Mouse (Mus musculus) embryo, embryonic 11.5 days (tissue): ENCODE results near the gene Uqcc2.
A peak's percentile ranks its signal among the peaks of the same experiment; 100 is the strongest.

Experiments used
- DNase-seq: peaks from one replicate; pipeline ENCODE4 v3.0.0-alpha.2; 2012; ENCODE audit warnings: low read depth, low spot score

Uqcc2 gene

DNA sequence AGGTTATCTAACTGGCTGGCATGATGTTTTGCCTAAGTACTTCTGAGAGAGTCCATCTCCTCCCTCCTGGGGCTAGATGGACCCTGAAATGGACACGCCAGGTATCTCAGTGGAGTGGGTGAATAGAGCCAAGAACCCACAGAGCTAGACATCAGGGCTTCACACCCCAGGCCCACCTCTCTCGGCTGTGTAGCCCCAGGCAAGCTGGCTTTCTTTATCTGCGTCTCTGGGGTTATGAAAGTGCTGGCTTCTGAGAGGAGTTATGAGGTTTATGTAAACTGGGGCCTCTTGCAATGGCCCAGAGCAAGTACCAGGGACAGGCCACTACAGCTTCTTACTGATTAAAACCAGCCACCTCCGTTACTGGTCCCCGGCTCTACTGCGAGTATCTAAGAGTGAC lies 21.2 kb upstream of the Uqcc2 start:
- DNase-seq = no peak

DNA sequence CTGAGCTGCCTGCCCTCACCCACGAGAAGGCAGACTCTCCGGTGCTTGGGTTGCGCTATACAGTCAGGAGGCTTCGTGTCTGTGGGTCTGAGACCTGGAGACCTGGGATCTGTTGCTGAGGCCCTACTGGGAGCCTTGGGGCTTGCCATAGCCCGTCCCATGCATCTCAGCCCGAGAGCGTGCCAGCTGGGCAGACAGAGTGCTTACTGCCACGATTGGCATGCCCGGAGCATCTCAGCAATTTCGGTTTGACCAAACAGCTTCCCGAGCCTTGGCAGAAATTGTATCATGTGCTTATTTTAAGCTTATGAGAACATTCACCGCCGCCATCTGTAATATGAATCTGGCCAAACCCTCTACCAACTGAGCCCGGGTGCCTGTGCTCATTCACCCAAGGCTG lies 20.5 kb upstream of the Uqcc2 start:
- no peak for DNase-seq

DNA sequence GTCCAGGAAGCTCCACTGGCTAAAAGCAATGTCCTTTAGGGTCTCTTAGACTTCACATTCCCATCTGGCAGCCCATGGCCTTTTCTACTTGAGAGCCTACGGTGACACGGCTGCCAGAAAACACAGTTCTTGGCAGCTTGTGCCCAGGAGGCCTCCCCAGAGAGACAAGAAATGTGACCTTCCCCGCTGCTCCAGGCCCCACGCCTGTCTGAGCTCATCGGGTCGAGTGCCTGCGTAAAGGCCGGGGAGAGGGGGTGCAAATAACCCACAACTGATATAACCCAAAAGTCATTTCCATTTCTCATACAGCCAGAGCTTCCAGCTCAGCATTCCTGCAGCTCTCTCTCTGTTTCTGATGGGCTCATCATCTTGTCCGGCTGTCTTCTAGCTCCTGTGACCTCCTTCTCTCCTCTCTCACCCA lies 20.1 kb upstream of the Uqcc2 start:
- DNase-seq = no peak

DNA sequence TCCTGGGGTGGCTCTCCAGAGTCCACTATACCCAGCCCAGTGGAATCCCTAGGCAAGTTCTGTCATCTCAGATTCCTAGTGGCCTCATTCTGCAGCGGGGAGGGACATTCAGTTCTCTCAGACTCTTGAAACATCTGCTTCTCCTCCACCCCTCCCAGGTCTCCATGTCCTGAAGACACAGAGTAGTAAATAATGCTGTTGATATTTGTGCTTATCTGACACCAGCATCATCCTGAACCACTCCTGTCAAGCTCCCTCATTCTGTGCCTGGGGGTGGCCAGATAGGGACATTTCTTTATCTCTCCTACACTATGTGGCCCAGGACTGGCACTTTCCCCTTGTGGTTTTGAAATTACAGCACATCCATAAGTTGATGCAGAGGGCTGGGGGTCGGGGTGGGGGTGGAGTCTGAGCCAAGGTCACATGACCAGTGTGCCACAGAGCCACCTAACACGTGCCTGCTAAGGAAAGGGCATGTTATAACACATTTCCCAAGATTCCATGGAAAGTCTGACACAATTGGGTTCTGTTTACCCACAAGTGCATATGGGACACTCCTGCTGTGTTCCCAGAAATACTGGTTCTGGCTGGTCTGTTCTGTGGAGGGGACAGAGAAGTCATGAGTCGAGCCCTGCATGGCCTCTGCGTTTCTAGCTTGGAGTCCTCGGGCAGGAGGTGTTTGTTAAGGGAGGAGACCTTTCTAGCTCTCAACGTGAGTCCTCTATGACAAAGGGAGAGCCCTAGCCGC lies 19.4 kb upstream of the Uqcc2 start:
- DNase-seq = no peak

DNA sequence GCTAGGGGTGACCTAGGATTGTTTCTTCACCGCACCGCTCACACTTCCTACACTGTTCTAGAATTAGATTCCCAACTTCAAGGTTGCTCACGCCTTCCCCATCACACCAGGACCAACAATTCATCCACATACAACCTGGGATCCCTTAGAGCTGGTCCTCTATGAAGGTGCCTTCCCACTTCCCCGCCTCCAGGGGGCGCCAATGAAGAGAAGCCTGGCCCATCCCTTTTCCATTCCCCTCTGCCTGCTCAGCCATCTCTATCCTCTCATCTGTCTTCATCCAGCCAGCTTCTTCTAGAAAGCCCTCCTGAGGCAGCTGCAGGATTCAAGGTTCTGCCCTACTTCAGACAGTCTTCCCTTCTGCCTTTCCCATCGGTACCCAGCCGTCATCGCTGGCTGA lies 17.7 kb upstream of the Uqcc2 start:
- DNase-seq = no peak

DNA sequence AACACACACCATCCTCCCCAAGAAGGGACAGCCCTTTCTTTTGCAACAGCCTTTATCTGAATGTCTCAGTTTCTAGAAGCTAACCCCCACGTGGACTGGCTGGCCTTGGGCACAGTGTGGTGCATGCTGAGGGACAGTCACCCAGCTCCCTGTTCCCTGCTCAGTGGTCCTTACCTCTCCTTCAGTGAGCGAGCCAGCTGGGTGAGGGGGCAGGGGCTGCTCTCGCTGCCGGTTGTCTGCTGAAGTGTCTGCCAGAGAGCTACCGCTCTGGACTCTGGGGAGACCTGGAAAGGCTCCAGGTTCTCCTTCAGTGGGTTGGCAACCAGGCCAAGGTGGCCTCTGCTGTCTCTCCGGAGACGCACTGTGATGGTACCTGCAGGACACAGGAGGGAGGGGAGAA lies 17.2 kb upstream of the Uqcc2 start:
- no peak for DNase-seq

DNA sequence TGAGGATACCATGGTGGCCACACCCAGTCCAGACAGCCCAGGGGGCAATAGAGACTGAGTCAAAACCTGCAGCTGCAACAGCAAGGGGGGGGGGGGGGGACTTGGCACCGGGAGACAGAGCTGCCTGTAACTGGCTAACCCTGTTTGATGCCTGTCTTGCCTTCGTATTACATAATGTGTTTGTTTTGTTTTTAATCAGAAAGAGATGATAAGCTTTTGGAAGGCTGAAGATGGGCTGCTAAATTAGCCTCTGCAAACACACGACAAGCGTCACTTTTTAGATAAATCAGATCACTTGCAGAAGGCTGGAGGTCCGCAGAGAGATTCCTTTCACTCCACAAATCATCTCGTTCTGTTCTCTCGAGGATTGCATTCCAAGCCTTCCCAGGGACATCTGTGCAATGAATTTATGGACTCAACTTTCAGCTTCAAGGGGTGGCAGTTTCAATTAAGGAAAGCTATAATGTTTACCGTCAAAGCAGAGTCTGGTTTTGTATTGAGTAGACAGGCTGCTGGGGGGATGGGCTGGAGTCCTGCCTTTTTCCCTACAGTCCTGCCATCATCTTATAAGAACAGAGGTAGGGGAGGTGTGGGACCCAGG lies 12.7 kb upstream of the Uqcc2 start:
- DNase-seq = peak; percentile 49

DNA sequence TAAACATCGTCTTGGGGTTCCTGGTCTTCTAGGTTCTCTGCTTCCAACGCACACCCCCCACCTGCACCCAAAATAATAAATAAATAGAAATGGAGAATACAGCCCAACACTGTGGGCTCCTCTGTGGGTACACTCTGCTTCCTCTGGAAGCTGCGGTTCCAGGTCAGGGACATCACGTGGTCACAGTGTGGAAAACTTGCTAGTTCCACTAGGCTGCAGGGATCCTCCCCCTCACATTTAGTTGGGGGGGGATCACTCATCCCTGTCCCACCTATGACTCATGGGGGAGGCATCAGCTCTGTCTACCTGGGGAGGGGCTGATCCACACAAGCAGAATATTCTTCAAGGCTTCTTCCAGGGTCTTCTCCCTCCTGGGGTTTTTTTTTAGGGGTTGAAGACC lies 10.4 kb upstream of the Uqcc2 start:
- DNase-seq = no peak

DNA sequence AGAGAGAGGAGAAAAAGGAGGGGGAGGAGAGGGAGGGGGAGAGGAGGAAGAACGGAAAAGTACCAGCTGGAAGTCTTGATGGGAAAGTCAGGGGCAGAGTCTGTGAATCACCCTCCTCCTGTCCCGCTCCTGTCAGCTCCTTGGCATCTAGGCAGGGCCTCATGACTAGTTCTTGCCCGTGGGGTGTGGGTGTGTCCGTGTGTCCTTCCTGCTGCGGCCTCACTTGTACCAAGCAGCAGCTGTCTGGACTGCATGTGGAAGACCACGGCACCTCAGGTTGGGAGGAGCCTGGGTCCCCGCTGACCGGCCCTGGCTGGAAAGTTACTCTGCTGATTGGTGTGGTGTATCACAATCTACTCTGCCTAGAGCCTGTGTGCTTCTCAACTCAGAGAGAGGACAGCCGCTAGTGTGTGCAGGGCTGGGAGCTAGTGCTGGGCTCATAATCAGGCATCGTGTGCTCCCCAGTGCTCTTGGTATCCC lies 8.3 kb upstream of the Uqcc2 start:
- no peak for DNase-seq

DNA sequence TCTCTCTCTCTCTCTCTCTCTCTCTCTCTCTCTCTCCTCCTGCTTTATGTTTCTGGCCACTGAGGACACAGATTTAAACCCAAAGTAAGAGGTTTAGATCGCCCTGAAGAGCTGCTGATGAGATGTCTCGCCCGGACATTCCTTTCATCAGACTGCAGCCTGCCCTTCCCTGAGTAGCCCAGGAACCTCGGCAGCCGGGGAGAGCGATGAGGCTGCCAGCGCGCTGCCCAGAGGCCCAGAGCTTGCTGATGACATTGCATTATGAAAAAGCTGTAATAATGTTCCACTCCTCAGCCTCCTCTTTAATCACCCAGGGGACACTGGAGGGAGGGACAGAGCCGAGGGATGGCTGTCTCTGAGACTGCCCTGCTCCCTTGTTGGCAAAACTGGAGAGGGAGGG lies 6.5 kb upstream of the Uqcc2 start:
- DNase-seq = no peak

DNA sequence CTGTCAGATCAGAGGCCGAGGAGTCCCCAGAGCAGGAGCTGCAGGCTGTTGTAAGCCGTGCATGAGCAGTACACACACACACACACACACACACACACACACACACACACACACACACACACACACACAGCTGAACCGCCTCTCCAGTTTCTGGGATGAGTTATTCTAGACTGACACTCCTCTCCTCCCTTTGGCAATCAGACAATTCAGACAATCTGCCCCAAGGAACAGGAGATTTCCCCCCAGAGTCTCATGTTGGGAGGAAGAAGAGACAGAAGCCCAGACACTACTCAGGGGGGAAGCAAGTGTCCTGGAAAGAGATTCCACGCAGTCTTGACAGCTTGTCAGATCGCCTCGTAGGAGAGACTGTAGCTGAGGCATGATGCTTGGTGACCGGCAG lies 5.6 kb upstream of the Uqcc2 start:
- no peak for DNase-seq

DNA sequence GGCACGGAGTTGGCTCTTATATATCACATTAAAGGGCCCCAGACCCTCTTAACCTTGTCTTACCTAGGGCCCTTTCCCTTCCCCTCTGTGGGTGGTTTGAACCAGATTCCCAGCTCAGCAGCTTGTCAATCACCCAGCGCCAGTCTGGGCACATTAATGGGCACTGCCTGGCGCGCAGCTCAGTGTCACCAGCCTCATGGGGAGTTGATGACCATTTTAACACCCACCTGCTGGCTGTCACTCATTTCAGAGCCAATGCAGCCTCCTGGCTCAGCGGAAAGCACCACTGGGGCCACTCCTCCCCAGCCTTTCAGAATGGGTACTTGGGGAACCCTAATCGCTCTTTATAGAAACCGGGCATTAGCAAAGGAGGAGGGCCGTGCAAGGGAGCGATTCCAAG lies 4.7 kb upstream of the Uqcc2 start:
- DNase-seq = no peak

DNA sequence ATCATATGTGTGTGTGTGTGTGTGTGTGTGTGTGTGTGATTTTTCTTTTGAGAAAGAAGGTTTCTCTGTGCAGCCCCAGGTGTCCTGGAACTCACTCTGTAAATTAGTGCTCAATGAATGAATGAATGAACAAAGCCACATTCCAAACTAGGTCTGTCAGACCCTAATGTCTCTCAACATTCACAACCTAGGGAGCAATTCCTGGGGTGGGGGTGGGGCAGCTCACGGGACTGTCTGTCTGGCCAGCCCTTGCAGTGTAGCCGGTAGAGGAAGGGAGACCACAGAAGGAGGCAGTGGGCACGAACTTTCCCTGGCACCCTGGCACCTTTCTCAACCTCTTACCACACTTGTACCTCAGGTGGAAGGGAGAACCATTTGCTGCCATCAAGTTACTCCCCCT lies 999 bp upstream of the Uqcc2 start:
- no peak for DNase-seq

DNA sequence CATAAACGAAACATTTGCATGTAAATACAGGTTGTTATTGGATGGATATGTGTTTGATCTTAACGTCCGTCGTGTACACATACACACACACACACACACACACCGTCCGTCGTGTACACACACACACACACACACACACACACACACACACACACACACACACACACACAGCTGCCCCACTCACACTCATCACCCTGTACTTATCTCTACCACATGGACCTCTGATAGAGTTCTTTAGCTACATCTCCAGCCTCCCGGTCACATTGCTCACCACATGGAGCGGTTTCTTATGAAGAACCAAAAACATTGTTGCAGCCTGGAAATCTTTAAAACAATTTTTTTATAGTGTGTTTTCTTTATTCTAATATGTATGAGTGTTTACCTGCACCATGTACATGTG lies 471 bp upstream of the Uqcc2 start:
- no peak for DNase-seq

DNA sequence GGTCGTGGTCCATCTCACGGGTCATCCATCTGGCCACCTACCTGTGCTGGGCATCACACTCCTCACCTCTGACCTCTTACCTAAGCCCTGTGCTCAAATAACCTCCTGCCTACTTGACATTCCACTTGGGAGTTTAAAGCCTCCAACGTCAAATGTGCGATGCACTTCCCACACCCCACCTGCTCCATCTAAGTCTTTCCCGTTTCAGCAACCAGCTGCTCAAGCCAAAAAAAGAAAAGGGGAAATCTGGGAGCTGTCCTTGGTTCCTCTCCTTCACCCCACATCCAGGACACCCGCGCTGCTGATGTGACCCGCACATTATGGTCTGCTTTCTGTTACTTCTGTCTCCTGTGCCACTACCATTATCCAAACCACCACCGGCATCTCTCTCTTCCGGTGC lies 1.5 kb downstream of the Uqcc2 start:
- DNase-seq = no peak

DNA sequence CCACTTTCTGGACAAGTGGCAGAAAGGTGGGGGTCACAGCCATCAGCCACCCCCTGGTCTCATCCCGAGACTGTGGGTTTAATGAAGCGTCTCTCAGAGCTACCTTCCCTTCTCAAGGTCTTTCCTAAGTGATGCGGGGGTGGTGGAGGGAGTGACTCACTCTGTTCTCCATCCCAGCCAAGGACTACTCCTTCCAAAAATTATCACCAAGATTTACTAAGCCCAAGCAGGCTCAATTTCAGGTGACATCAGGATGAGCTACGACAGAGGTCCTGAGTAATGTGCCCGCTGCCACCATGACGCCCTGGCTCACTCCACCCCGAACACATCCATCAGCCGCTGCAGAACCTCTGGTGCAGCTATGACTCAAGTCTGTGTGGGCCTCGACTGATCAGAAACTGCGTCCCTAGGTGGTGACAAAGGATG lies 2.5 kb downstream of the Uqcc2 start:
- DNase-seq = no peak

DNA sequence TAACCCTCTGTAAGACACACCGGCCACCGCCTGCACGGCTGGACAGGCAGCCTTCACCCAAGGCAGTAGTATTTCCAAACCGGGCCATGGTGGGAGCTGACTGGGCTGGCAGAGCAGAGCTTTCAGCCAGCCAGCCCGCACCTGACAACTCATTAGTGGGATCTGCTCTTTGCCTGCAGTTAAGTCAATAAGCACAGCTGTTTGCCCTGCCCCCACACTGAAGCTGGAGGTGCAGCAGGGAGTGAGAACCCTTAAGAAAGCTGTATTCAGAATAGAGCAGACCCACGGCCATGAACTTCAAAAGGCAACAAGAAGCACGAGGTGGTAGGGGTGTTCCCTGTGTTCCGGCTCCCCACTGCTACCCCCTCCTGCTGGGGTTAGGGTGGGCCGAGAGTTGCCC lies 3.5 kb downstream of the Uqcc2 start:
- DNase-seq = no peak

DNA sequence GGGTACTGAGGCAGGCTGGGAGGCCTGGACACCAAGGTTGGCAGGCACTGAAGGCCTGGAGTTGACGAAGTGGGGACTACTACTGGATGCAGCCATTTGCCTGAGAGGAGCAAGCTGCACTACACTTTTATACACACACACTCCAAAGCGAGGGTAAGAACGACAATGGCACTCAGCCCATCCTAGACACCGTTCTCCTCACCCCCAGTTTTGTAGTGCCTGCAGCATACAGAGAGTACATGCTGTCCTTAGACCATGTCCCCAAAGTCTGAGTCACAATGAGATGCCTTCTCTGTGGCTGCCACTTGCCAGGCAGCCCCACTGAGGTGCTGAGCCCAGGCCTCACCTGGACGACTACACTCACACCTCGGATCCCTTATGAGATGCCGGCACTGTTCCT lies 3.9 kb downstream of the Uqcc2 start:
- DNase-seq = no peak

DNA sequence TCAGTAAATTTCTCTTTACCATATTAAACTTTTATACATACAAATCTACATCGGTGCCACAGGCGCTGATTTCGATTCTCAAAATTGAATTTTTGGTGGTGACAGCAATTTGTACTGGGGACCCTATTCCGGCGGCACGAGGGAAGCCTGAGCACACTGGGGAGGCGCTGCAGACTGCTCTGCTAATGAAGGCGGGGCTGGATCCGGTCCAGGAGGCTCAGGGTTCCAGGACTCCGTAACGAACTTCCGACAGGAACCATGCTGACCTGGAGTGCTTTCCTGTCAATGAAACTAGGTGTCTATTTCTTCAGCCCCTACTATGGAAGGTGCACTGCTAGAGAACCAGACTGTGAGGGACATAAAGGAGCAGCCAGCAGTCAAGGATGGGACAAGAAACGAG lies 4.4 kb downstream of the Uqcc2 start:
- DNase-seq = no peak

DNA sequence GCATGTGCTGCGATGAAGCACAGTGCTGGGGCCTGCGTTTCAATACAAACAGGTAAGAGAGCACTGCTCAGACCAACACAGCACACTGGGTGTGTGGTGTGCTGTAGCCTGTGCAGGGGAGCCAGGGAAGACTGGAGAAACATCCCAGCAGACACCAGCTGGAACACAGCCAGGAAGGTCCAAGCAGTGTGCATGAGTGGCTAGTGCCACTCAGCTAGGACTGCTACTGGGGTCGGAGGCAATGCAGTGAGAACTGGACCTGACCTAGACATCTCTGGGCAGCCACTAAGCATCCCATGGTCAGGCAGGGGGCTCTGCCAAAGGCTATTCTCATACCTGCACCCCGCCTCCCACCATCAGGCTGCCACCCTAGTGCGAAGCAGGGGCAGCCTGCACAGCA lies 5.5 kb downstream of the Uqcc2 start:
- no peak for DNase-seq

DNA sequence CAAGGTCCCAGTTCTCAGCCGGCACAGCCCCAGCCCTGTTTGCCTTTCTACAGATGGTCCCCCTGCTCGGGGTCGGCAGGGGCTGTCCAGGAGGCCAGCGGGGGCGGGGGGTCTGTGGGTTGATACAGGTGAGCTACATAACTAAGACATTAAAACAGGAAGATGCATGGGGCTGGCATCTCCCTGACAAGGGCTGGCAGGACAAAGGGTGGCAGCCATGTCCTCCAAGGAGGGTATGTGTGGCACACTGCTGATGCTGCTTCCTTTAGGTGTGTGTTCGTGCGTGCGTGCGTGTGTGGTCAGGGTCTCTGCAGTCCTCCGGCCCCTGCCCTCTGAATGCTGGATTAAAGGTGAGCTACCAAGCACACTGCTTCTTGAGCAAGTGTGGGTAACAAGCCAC lies 6.7 kb downstream of the Uqcc2 start:
- DNase-seq = no peak

DNA sequence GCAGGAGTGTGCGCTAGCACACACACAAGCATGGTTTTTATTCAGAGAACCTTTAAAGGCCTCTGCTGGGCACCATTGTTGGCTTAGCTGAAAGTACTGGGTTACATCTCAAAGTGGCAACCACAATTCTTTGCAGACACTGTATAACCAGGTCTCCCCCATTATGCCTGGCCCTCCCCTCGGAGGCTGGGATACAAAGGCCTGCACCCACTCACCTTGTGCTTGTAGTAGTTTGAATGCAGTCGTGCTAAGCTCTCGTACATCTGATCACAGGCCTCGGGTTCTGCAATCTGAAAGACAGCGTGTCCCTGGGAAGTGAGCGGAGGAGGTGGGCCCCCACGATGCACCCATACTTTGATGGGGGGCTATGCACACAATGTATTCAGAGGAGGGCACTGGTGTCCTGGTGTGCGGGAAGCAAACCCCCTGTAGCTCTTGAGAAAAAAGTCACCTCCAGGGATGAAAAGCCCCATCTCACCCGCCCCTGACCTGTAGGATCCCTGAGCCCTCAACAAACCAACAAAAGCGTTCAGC lies 8.0 kb downstream of the Uqcc2 start:
- DNase-seq = no peak

DNA sequence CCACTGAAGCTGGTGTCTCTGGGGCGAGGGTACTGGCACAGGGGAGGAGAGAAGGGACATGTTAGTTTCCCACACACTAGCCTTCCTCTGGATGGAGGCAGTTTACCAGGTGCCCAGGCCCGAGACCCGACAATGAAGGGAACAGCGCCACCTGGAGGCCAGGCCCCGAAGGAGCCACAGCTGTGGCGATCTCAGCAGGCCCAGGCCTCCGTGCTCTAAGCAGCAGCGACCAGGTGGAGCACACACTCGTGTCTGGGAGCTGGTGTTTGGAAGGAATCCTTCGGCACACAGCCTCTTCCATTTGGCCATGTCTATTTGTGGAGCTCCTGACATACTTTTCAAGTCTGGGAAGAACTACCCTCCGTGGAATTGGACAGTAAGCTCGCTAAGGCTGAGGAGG lies 8.5 kb downstream of the Uqcc2 start:
- peak; percentile 43 for DNase-seq
